Mouse (Mus musculus) lung, postnatal 0 days (tissue): Measurements from ENCODE around the gene Haspin. TPM values are rescaled to one million over a fixed set of nuclear protein-coding genes. Genes with fewer than 3 reads are reported as not detected.
A peak's percentile ranks its signal among the peaks of the same experiment; 100 is the strongest.

Experiments used
- ATAC-seq: fragments of 200-750 bp; cut with Nextera tagmentation; 2 replicates; pipeline ENCODE4 v1.8.0; 2017; ENCODE audit warnings: moderate library complexity
- DNase-seq: peaks from one replicate; pipeline ENCODE4 v3.0.0-alpha.2; 2016; ENCODE audit warnings: low spot score
- H3K27ac ChIP-seq: fragments of 300-500 bp; sonication (generic); 2 replicates; pipeline ENCODE4 v1.5.1; 2014; ENCODE audit warnings: antibody characterized with exemption, mild to moderate bottlenecking, low read length, mixed read lengths
- H3K27me3 ChIP-seq: fragments of 300-500 bp; sonication (generic); replicated peaks from 2 replicates; pipeline ENCODE4 v1.6.1; 2014; ENCODE audit warnings: low read length, mixed read lengths; ENCODE audit not compliant: insufficient read depth
- H3K36me3 ChIP-seq: fragments of 300-500 bp; sonication (generic); 2 replicates; pipeline ENCODE4 v1.6.1; 2014; ENCODE audit warnings: low read length, mixed read lengths; ENCODE audit not compliant: insufficient read depth
- H3K4me1 ChIP-seq: fragments of 300-500 bp; sonication (generic); 2 replicates; pipeline ENCODE4 v1.6.1; 2014; ENCODE audit warnings: antibody characterized with exemption, low read depth, low read length, mixed read lengths; ENCODE audit not compliant: insufficient read depth
- H3K4me2 ChIP-seq: fragments of 300-500 bp; sonication (generic); replicated peaks from 2 replicates; pipeline ENCODE4 v1.6.1; 2014; ENCODE audit warnings: low read depth, mild to moderate bottlenecking, low read length, moderate library complexity, mixed read lengths
- H3K4me3 ChIP-seq: fragments of 300-500 bp; sonication (generic); 2 replicates; pipeline ENCODE4 v1.5.1; 2014; ENCODE audit warnings: low read depth, low read length
- H3K9ac ChIP-seq: fragments of 300-500 bp; sonication (generic); replicated peaks from 2 replicates; pipeline ENCODE4 v1.6.1; 2014; ENCODE audit warnings: low read depth, mild to moderate bottlenecking
- H3K9me3 ChIP-seq: fragments of 300-500 bp; sonication (generic); 2 replicates; pipeline ENCODE4 v1.6.1; 2016; ENCODE audit warnings: low read length, mixed read lengths
- CTCF ChIP-seq: IDR thresholded peaks from 2 replicates; pipeline ENCODE4 v1.5.1; 2016; ENCODE audit warnings: antibody characterized with exemption, mild to moderate bottlenecking
- EP300 ChIP-seq: IDR thresholded peaks from 2 replicates; pipeline ENCODE4 v1.6.1; 2016; ENCODE audit warnings: antibody characterized with exemption, mild to moderate bottlenecking, control low read depth
- WGBS: fragments of 180-500 bp; shearing (Covaris S2); extraction: QIAGEN DNeasy Blood & Tissue Kit; methylation state at CpG from one replicate; pipeline ENCODE4 v1.1.7; 2014; 5-methylcytosine and 5-hydroxymethylcytosine counted together
- polyA plus RNA-seq: library from polyadenylated mRNA; unstranded; fragments of >200 nt; fragmentation: Nextera tagmentation; extraction: Ambion mirVana; gene quantifications from 2 replicates; pipeline ENCODE4 v1.2.1, GENCODE M21; 2015

The Haspin gene
- polyA plus RNA-seq, 1 experiment from 2014 or later = 2.5 TPM

DNA sequence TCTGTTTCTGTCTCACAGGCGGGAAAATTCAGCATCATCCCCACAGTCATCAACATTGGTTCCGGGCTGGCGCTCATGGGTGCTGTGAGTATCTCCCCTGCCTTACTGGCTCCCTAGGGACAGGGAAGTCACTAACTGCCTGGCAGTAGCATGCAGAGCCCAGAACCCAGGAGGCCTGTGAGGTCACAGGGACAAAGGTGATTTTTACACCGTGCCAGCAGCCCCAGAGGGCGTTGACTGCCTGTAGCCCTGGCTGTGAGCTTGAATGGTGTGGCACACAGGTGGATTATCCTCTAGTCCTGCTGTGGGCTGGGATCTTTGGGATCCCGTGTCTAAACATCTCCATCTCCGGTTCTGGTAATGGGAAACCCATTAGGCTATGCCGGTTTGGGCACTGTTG, 30.0 kb upstream of the Haspin start:
- DNase-seq (no peak), ATAC-seq (no peak)
- Histone ChIP-seq H3K9me3 (no peaks in the 10 kb centered on the region), H3K27me3 (no peaks in the 10 kb centered on the region), H3K4me1 (peaks cover 8% of the 10 kb centered on the region; the same call in 1 of the 2 replicates), H3K36me3 (no peaks in the 10 kb centered on the region), H3K4me3 (no peak overlapping the region), H3K9ac (no peak overlapping the region), H3K27ac (no peak overlapping the region), H3K4me2 (no peak overlapping the region)
- WGBS = 82% methylated on average over 8 of the region's 8 CpGs
- TF ChIP-seq CTCF (no peak), EP300 (no peak)

- no peaks in the 10 kb centered on the region for H3K4me1 ChIP-seq
- no peak overlapping the region for H3K27ac ChIP-seq
- no peak overlapping the region for H3K4me3 ChIP-seq
- ATAC-seq = no peak
- no peak overlapping the region for H3K4me2 ChIP-seq
- H3K27me3 ChIP-seq = no peaks in the 10 kb centered on the region
- no peak overlapping the region for H3K9ac ChIP-seq
- DNase-seq = no peak
- TF ChIP-seq EP300 (no peak), CTCF (no peak)
- 52% methylated on average over 5 of the region's 5 CpGs for WGBS
- no peaks in the 10 kb centered on the region for H3K36me3 ChIP-seq
- H3K9me3 ChIP-seq = no peaks in the 10 kb centered on the region
These were observed 24.2 kb upstream of the Haspin start for GRCm38 (mm10) chr11:73162284-73162683.

- H3K27ac ChIP-seq = no peak overlapping the region
- no peaks in the 10 kb centered on the region for H3K27me3 ChIP-seq
- no peaks in the 10 kb centered on the region for H3K4me1 ChIP-seq
- no peaks in the 10 kb centered on the region for H3K9me3 ChIP-seq
- 71% methylated on average over 4 of the region's 4 CpGs for WGBS
- no peak overlapping the region for H3K4me3 ChIP-seq
- no peaks in the 10 kb centered on the region for H3K36me3 ChIP-seq
- ATAC-seq (no peak), DNase-seq (no peak)
- TF ChIP-seq CTCF (no peak), EP300 (no peak)
- no peak overlapping the region for H3K9ac ChIP-seq
- no peak overlapping the region for H3K4me2 ChIP-seq
These were observed 23.5 kb upstream of the Haspin start for GRCm38 (mm10) chr11:73161616-73162015.

- WGBS = 15% methylated on average over 6 of the region's 6 CpGs
- no peaks in the 10 kb centered on the region for H3K27me3 ChIP-seq
- H3K27ac ChIP-seq = no peak overlapping the region
- H3K4me3 ChIP-seq = peak overlapping the region; percentile 39
- H3K36me3 ChIP-seq = no peaks in the 10 kb centered on the region
- H3K4me2 ChIP-seq = peak overlapping the region; percentile 74
- no peaks in the 10 kb centered on the region for H3K9me3 ChIP-seq
- no peak overlapping the region; the same call in 1 of the 2 replicates for H3K9ac ChIP-seq
- no peaks in the 10 kb centered on the region for H3K4me1 ChIP-seq
- TF ChIP-seq EP300 (no peak), CTCF (peak; percentile 48)
- ATAC-seq = peak; percentile 82
- peak; percentile 49 for DNase-seq
These were observed 22.7 kb upstream of the Haspin start for GRCm38 (mm10) chr11:73160811-73161200.

- H3K36me3 ChIP-seq = no peaks in the 10 kb centered on the region
- no peak within 1 kb of the TSS; the same call in 1 of the 2 replicates for H3K9ac ChIP-seq
- DNase-seq (peak; percentile 51), ATAC-seq (peak; percentile 78)
- WGBS = 3% methylated on average over 49 of the region's 49 CpGs
- H3K27ac ChIP-seq = no peak within 1 kb of the TSS
- H3K4me1 ChIP-seq = no peaks in the 10 kb centered on the region
- H3K9me3 ChIP-seq = no peaks in the 10 kb centered on the region
- TF ChIP-seq EP300 = no peak
- TF ChIP-seq CTCF = no peak
- H3K4me2 ChIP-seq = peak within 1 kb of the TSS; percentile 74
- peak within 1 kb of the TSS; percentile 39 for H3K4me3 ChIP-seq
- no peaks in the 10 kb centered on the region for H3K27me3 ChIP-seq
These were observed 22.1 kb upstream of the Haspin start, which contains the start of gene P2rx5 for GRCm38 (mm10) chr11:73159957-73160810. Gene P2rx5, plus strand, starts transcription at chr11:73160421.

- Histone ChIP-seq H3K36me3 (no peaks in the 10 kb centered on the region), H3K27ac (no peak overlapping the region), H3K4me3 (no peak overlapping the region), H3K9me3 (no peaks in the 10 kb centered on the region), H3K4me1 (no peaks in the 10 kb centered on the region), H3K9ac (no peak overlapping the region), H3K4me2 (no peak overlapping the region), H3K27me3 (no peaks in the 10 kb centered on the region)
- 70% methylated on average over 6 of the region's 6 CpGs for WGBS
- no peak for ATAC-seq
- DNase-seq = no peak
- TF ChIP-seq CTCF = no peak
- TF ChIP-seq EP300 = no peak
These were observed 17.0 kb upstream of the Haspin start for GRCm38 (mm10) chr11:73155071-73155470.
